Mouse (Mus musculus): ENCODE results near the gene Prss50. TPM values are rescaled to one million over a fixed set of nuclear protein-coding genes. Genes with fewer than 3 reads are reported as not detected.
"Not testable (repeated sequence)": the region's sequence is repeated elsewhere in the genome, so short reads cannot be mapped to it uniquely, and the experiment has no call there.

The Prss50 gene
- not detected for total RNA-seq (2021)
- long read RNA-seq, experiment 1: 0 reads
- long read RNA-seq, experiment 2: 0 reads

GRCm38 (mm10) chr9:110857781-110858472 lies at the start of gene Prss50:
Gene Prss50, plus strand, starts transcription at chr9:110857967.
- DNase-seq (ENCODE audit: low spot score): no peak

GRCm38 (mm10) chr9:110810051-110810450 lies 47.7 kb upstream of the Prss50 start:
- DNase-seq (ENCODE audit: low spot score): no peak

- DNase-seq (ENCODE audit: low spot score): no peak
Measured at GRCm38 (mm10) chr9:110813789-110814188, 44.0 kb upstream of the Prss50 start, which contains the start of gene Prss44. Gene Prss44, plus strand, starts transcription at chr9:110813994.

GRCm38 (mm10) chr9:110820546-110820945 lies 37.2 kb upstream of the Prss50 start:
- DNase-seq (ENCODE audit: low spot score): not testable (repeated sequence)

GRCm38 (mm10) chr9:110821436-110821835 lies 36.3 kb upstream of the Prss50 start:
- no peak for DNase-seq (ENCODE audit: low spot score)

GRCm38 (mm10) chr9:110825426-110825825 lies 32.3 kb upstream of the Prss50 start:
- DNase-seq (ENCODE audit: low spot score): no peak

- DNase-seq (ENCODE audit: low spot score): no peak
Measured at GRCm38 (mm10) chr9:110825832-110826231, 31.9 kb upstream of the Prss50 start.

- DNase-seq (ENCODE audit: low spot score): no peak
Measured at GRCm38 (mm10) chr9:110826390-110826789, 31.4 kb upstream of the Prss50 start, which contains the start of gene Prss43. Gene Prss43, plus strand, starts transcription at chr9:110826690.

- DNase-seq (ENCODE audit: low spot score): no peak
Measured at GRCm38 (mm10) chr9:110833021-110833420, 24.7 kb upstream of the Prss50 start.

GRCm38 (mm10) chr9:110834411-110834810 lies 23.4 kb upstream of the Prss50 start, which contains the start of gene Prss45:
Gene Prss45, plus strand, starts transcription at chr9:110834588.
- no peak for DNase-seq (ENCODE audit: low spot score)

- no peak for DNase-seq (ENCODE audit: low spot score)
Measured at GRCm38 (mm10) chr9:110834961-110835360, 22.8 kb upstream of the Prss50 start.

GRCm38 (mm10) chr9:110836112-110836511 lies 21.7 kb upstream of the Prss50 start:
- DNase-seq (ENCODE audit: low spot score): peak; percentile 24

- no peak for DNase-seq (ENCODE audit: low spot score)
Measured at GRCm38 (mm10) chr9:110840905-110841304, 16.9 kb upstream of the Prss50 start.

- no peak for DNase-seq (ENCODE audit: low spot score)
Measured at GRCm38 (mm10) chr9:110841438-110841837, 16.3 kb upstream of the Prss50 start.

- DNase-seq (ENCODE audit: low spot score): no peak
Measured at GRCm38 (mm10) chr9:110844206-110844605, 13.6 kb upstream of the Prss50 start, which contains the start of gene Prss46. Gene Prss46, plus strand, starts transcription at chr9:110844506.

GRCm38 (mm10) chr9:110849162-110849561 lies 8.6 kb upstream of the Prss50 start:
- DNase-seq (ENCODE audit: low spot score): no peak

- DNase-seq (ENCODE audit: low spot score): no peak
Measured at GRCm38 (mm10) chr9:110855903-110856302, 1.9 kb upstream of the Prss50 start.

- DNase-seq (ENCODE audit: low spot score): no peak
Measured at GRCm38 (mm10) chr9:110856920-110857319, 847 bp upstream of the Prss50 start.

- DNase-seq (ENCODE audit: low spot score): no peak
Measured at GRCm38 (mm10) chr9:110858523-110858922, 756 bp downstream of the Prss50 start.

GRCm38 (mm10) chr9:110858967-110859596 lies 1.3 kb downstream of the Prss50 start:
- no peak for DNase-seq (ENCODE audit: low spot score)

- peak; percentile 63 for DNase-seq (ENCODE audit: low spot score)
Measured at GRCm38 (mm10) chr9:110871030-110871429, 13.3 kb downstream of the Prss50 start.
